Mouse (Mus musculus): Measurements from ENCODE around the gene Gm8922.
"Not testable (repeated sequence)": the region's sequence is repeated elsewhere in the genome, so short reads cannot be mapped to it uniquely, and the experiment has no call there.

The Gm8922 gene

DNA sequence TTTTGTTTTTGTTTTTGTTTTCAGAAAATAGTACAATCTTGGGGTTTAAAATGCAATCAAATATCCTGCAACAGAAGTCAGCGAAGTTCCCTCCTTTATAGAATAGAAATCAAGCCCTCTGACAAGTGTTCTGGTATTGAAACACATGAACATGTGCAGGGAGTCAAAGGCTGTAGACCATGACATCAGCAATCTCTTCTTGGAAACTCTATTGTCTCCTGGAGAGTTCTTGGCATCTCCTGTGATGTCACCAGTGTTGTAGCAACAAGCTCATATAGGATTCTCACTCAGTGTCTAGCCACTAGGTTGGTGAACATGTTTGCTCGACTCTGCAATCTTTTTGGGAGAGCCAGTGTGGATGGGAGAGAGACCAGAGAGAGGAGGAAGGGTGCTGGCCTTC lies at the start of gene Gm8922:
Gene Gm8922 (plus strand): TSS at position 301 of the 400 bp plus-strand sequence.
- DNase-seq (ENCODE audit: low spot score in 2 of 2), result not testable (repeated sequence)

All from frontal cortex, postnatal 25 days (tissue).